Comparison of ENCODE assay signal across 17 mouse cellular contexts in the genomic region with DNA sequence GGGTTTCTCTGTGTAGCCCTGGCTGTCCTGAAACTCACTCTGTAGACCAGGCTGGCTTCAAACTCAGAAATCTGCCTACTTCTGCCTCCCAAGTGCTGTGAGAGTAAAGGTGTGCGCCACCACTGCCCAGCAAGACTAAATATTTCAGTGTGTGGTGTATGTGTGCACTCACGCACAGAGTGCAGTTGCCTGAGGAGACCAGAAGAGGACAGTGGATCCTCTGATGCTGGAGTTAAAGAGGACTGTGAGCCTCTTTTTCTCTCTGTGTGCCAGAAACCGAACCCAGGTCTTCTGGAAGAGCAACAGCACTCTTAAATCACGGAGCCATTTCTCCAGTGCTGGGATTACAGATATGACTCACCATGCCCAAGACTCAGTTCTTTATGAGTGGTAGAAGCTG. TPM values are rescaled to one million over a fixed set of nuclear protein-coding genes. Genes with fewer than 3 reads are reported as not detected.
DNase-seq lines count a peak whose midpoint lies in the region; ATAC-seq and TF ChIP-seq lines count a peak whose summit lies in the region.
"Had no signal": no experiment of that assay in that cellular context is flagged by ENCODE, and none has a peak within 500 bp of the region (broad histone marks: within the 10 kb centered on the region; RNA-seq: fewer than 3 reads in every experiment).

No protein-coding gene starts in this region.

- peaks cover 4% of the 10 kb centered on the region for H3K36me3 ChIP-seq in midbrain, embryonic 14.5 days (ENCODE audit: control insufficient read depth, insufficient read depth, low read length)
- H3K36me3 ChIP-seq in midbrain, embryonic 10.5 days: peaks cover 20% of the 10 kb centered on the region

- no peaks in the 10 kb centered on the region for H3K27me3 ChIP-seq in midbrain, embryonic 14.5 days (ENCODE audit: control insufficient read depth, insufficient read depth, low read length)
- no peaks in the 10 kb centered on the region for H3K27me3 ChIP-seq in midbrain, embryonic 10.5 days (ENCODE audit: low read depth, poor library complexity, severe bottlenecking)
- H3K27me3 ChIP-seq: embryonic facial prominence, embryonic 12.5 days; heart, embryonic 15.5 days; hindbrain, embryonic 12.5 days; lung, embryonic 15.5 days had no signal

- peak; percentile 57 for DNase-seq in cerebellum, adult 11-12 months
- no peak for DNase-seq in cerebellum, adult 11 months
- peak; percentile 7 for DNase-seq in gastrocnemius, adult 2 months
- no peak for DNase-seq in gastrocnemius, postnatal 25 days
- DNase-seq in midbrain, embryonic 14.5 days: no peak
- no peak for DNase-seq in midbrain, embryonic 10.5 days (ENCODE audit: low spot score)
- peak; percentile 36 for DNase-seq in induced T-regulatory cell, adult 2 months (ENCODE audit: low read depth)
- DNase-seq in MN1 (ENCODE audit: low spot score): no peak

- H3K4me1 ChIP-seq in midbrain, embryonic 14.5 days (ENCODE audit: control insufficient read depth, insufficient read depth, low read length): peaks cover 15% of the 10 kb centered on the region
- peaks cover 46% of the 10 kb centered on the region for H3K4me1 ChIP-seq in midbrain, embryonic 10.5 days

- intact Hi-C loops in gastrocnemius, adult 2 months (cut with DNase I): no loop called here

- H3K4me3 ChIP-seq in gastrocnemius, adult 2 months: no peak overlapping the region
- no peak overlapping the region for H3K4me3 ChIP-seq in midbrain, embryonic 14.5 days (replicated peaks; ENCODE audit: low read depth, low read length)
- no peak overlapping the region for H3K4me3 ChIP-seq in midbrain, embryonic 10.5 days
- H3K4me3 ChIP-seq: heart, embryonic 15.5 days had no signal

- H3K9me3 ChIP-seq in midbrain, embryonic 14.5 days (ENCODE audit: control insufficient read depth, low read length): no peaks in the 10 kb centered on the region
- no peaks in the 10 kb centered on the region for H3K9me3 ChIP-seq in midbrain, embryonic 10.5 days (replicated peaks)
- H3K9me3 ChIP-seq: embryonic facial prominence, embryonic 12.5 days; heart, embryonic 15.5 days; hindbrain, embryonic 12.5 days; lung, embryonic 15.5 days had no signal

- no peak for ATAC-seq in midbrain, embryonic 14.5 days (ENCODE audit: low FRiP score, low TSS enrichment)
- ATAC-seq: intestine, postnatal 0 days had no signal

- 96% methylated on average over 4 of the region's 4 CpGs for WGBS in midbrain, embryonic 14.5 days
- 90% methylated on average over 4 of the region's 4 CpGs for WGBS in midbrain, embryonic 10.5 days

- H3K4me2 ChIP-seq in midbrain, embryonic 14.5 days (ENCODE audit: low read length): peak overlapping the region; percentile 45; the same call in 1 of the 2 replicates

- H3K27ac ChIP-seq in gastrocnemius, adult 2 months: no peak overlapping the region
- no peak overlapping the region for H3K27ac ChIP-seq in midbrain, embryonic 14.5 days (replicated peaks; ENCODE audit: low read depth, low read length)
- no peak overlapping the region for H3K27ac ChIP-seq in midbrain, embryonic 10.5 days (replicated peaks)
- H3K27ac ChIP-seq: kidney, postnatal 0 days had no signal

- H3K9ac ChIP-seq in midbrain, embryonic 14.5 days (replicated peaks; ENCODE audit: low read length): no peak overlapping the region
- H3K9ac ChIP-seq: embryonic facial prominence, embryonic 12.5 days; heart, embryonic 15.5 days; hindbrain, embryonic 12.5 days; lung, embryonic 15.5 days had no signal

- TF ChIP-seq CTCF in gastrocnemius, adult 2 months (IDR thresholded peaks at IDR 0.05): no peak

RNA-seq across cellular contexts. Expression of a gene that starts 1.7 kb away (rescaled TPM):
- 1 to 10 TPM in 1 of 2 experiments, under 1 TPM in 1; 0.99 to 1.7 TPM for total RNA-seq in gastrocnemius, adult 2 months (2021)
- total RNA-seq in gastrocnemius, postnatal 25 days (2021): 1 to 10 TPM; 1.9 to 2.3 TPM
- 4.9 and 6.2 TPM in 2 replicates for polyA plus RNA-seq in midbrain, embryonic 14.5 days (2014; fragmentation: Nextera tagmentation; extraction: Ambion mirVana)
- 1.9 and 2.2 TPM in 2 replicates for polyA plus RNA-seq in midbrain, embryonic 10.5 days (2016; fragmentation: Nextera tagmentation; extraction: Ambion mirVana)

RNA-seq across cellular contexts. Expression of a gene that starts 18.2 kb away (rescaled TPM):
- not detected for total RNA-seq in gastrocnemius, adult 2 months (2021)
- not detected for total RNA-seq in gastrocnemius, postnatal 25 days (2021)
- polyA plus RNA-seq in midbrain, embryonic 14.5 days (2014; fragmentation: Nextera tagmentation; extraction: Ambion mirVana): 11.7 and 17.2 TPM in 2 replicates
- 5.4 and 8.5 TPM in 2 replicates for polyA plus RNA-seq in midbrain, embryonic 10.5 days (2016; fragmentation: Nextera tagmentation; extraction: Ambion mirVana)
- total RNA-seq: megakaryocyte progenitor cell, adult 5-6 weeks had no signal

RNA-seq across cellular contexts. Expression of a gene that starts 30.7 kb away (rescaled TPM):
- 1 to 10 TPM; 3.9 to 8.2 TPM for total RNA-seq in gastrocnemius, adult 2 months (2021)
- total RNA-seq in gastrocnemius, postnatal 25 days (2021): 1 to 10 TPM; 5.0 to 5.3 TPM
- polyA plus RNA-seq in midbrain, embryonic 14.5 days (2014; fragmentation: Nextera tagmentation; extraction: Ambion mirVana): 4.4 and 5.7 TPM in 2 replicates
- polyA plus RNA-seq in midbrain, embryonic 10.5 days (2016; fragmentation: Nextera tagmentation; extraction: Ambion mirVana): 11.1 and 11.8 TPM in 2 replicates

RNA-seq across cellular contexts. Expression of a gene that starts 32.9 kb away (rescaled TPM):
- under 1 TPM; 0.67 to 0.79 TPM for total RNA-seq in gastrocnemius, adult 2 months (2021)
- total RNA-seq in gastrocnemius, postnatal 25 days (2021): 1 to 10 TPM in 1 of 2 experiments, under 1 TPM in 1; 0.97 to 1.3 TPM
- 0.16 and 0.30 TPM in 2 replicates for polyA plus RNA-seq in midbrain, embryonic 14.5 days (2014; fragmentation: Nextera tagmentation; extraction: Ambion mirVana)
- 0.17 and 0.56 TPM in 2 replicates for polyA plus RNA-seq in midbrain, embryonic 10.5 days (2016; fragmentation: Nextera tagmentation; extraction: Ambion mirVana)
- total RNA-seq: layer of hippocampus, adult 8-10 months; left cerebral cortex, postnatal 4 days had no signal

RNA-seq across cellular contexts. Expression of a gene that starts 50.5 kb away (rescaled TPM):
- 100 to 1,000 TPM; 290 to 400 TPM for total RNA-seq in gastrocnemius, adult 2 months (2021)
- total RNA-seq in gastrocnemius, postnatal 25 days (2021): 100 to 1,000 TPM; 257 to 291 TPM
- 494 and 652 TPM in 2 replicates for polyA plus RNA-seq in midbrain, embryonic 14.5 days (2014; fragmentation: Nextera tagmentation; extraction: Ambion mirVana)
- 174 and 180 TPM in 2 replicates for polyA plus RNA-seq in midbrain, embryonic 10.5 days (2016; fragmentation: Nextera tagmentation; extraction: Ambion mirVana)

Comparison
In these comparisons a context has a peak if more than half of its experiments do, and no peak if none do; other contexts are left out.
1. DNase-seq: peak in cerebellum, adult 11-12 months (single experiment), gastrocnemius, adult 2 months (single experiment) and induced T-regulatory cell, adult 2 months (single experiment); none in cerebellum, adult 11 months (single experiment), gastrocnemius, postnatal 25 days (single experiment), midbrain, embryonic 14.5 days (single experiment), midbrain, embryonic 10.5 days (single experiment) and MN1 (single experiment).